Mouse (Mus musculus) cerebellum, postnatal 10 days (tissue): ENCODE measurements around the gene Serpina11.
"Not testable (repeated sequence)": the region's sequence is repeated elsewhere in the genome, so short reads cannot be mapped to it uniquely, and the experiment has no call there.

Experiments used
- DNase-seq, 2 experiments: peaks; one replicate each; pipeline ENCODE4 v3.0.0; 2021; ENCODE audit warnings: mixed read lengths in 2 of 2

Serpina11 gene

DNA sequence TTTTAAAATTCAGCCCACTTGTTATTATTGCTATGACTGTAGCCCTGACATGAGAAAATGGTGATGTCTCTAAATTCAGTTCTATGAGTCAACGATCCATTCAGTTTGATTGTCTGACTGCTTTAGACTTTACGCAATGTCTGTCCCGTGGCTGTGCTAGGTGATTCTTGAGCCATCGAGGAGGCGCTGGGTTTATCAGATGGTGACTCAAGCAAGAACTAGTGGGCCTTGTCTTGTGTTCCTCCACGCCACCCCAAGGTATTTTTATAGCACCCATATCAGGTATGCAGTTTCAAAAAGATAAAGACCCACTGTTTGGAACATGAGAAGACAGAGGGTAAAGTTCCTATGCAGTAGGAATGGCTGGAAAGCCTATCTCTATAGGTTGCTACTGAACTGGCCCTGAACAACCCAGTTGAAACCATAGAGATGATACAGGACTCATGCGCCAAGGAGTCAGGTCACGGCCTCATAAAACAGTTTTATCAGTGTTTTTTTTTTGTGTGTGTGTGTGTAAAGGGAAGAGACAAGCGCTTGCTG, 20.1 kb downstream of the Serpina11 start:
- DNase-seq = no peak

DNA sequence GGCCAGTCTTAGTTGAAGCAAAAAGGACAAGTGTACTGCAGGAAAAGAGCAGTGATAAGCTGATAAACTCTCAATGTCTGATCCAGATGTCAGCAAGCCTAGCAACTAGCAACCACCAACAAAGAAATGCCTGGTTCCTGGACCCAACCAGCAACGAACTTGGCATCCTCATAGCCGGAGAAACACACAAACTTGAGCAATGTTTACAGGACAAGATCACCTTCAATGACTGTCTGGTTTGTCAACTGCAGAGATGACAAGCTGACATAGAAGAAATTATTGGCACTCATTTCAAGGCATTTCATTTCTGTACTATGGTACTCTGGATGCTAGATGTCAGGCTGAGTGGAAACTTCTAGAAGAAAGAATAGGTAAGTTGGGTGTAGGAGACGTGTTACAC, 23.0 kb downstream of the Serpina11 start:
- DNase-seq = no peak

DNA sequence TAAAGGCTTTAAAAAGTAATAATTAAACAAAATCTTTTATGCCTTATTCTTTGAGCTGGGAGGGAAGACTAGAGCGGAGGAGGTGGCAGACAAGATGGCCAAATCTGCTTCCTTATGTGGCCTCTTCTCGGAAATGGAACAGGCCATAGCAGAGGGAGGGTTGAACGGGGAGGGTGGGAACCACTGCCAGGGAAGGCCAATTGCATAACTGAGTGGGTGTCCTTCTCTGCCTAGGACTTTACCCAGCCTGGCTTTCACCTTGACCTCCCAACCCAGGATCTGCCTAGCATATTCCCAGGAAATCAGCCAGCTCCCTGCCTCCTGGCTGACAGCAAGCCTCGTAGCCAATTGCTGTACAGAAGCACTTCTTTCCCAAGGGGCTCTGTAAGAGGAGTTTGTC, 26.5 kb downstream of the Serpina11 start:
- DNase-seq = no peak

DNA sequence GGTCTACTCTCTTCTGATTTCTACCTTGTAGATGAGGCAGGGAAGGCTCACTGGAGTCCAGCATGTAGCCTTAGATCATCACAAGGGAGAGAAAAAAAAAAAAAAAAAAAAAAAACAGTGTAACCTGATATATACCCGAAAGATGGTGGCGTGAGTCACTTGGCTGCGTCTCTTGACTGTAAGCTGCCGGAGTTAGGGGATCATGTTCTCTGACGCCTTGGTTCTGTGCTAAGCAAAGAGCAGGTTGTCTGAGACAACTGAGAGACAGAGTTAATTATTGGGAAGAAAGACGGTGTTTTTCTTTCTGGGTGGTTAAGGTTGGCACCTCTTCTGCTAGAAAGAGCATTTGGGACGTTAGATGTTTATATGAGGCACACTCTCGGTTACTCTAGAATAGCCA, 26.9 kb downstream of the Serpina11 start:
- DNase-seq = no peak

DNA sequence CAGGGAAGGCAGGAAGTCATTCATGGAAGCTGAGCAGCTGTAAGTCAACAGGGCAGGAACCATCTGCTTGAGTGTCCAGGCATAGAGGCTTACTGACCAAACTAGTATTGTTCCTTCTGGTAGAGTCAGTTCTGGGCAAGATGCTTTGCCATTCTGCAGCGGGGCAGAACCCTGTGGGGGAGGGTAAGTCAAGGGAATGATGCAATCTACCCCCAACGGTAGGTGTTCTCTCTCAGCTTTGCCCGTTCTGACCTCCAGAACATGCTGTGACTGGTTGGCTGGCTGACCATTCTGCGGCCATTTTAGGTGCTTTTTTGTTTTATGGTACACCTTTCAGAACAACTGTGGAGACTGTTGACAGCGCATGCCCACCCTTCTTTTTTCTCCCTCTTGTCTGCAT, 27.4 kb downstream of the Serpina11 start:
- no peak for DNase-seq

DNA sequence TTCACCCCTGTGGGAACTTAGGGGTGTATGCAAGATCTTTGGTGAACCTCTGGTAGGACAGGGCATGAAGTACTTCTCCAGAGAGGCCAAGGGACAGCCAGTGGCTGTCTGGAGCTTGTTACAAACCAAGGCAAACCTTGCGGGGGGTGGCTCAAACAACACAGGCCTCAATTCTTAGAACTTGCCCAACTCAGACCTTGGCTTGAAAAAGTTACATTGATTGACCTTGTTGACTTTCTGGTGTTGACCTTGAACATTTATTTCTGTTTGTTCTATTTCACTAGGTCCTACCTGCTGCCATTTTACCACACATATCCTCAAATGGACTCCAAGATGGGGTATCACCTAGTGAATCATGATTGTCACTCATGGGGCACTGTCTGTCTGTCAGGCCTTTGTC, 28.0 kb downstream of the Serpina11 start:
- DNase-seq = no peak

DNA sequence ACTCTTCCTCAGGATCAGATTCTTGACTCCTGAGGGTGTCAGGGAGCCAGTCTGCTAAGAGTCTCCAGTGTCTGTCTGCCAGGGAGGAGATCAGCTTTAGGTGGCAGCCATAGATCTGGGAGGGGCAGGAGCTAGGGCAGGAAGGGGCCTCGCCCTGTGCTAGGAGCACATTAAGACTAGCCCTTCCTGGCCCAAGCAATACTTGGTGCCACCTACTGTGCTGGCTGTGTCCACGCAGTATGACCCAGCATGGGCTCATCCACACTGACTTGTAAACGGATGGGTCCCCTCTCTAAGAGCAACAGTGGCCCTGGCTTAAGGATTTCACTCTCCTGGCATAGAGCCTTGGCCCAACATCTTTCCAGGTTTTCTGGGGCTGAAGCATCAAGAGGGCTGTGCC, 31.0 kb downstream of the Serpina11 start, which contains the start of gene Serpina1e:
Serpina1e (minus strand) TSS at position 178 of the 400 bp plus-strand sequence.
- DNase-seq = no peak

DNA sequence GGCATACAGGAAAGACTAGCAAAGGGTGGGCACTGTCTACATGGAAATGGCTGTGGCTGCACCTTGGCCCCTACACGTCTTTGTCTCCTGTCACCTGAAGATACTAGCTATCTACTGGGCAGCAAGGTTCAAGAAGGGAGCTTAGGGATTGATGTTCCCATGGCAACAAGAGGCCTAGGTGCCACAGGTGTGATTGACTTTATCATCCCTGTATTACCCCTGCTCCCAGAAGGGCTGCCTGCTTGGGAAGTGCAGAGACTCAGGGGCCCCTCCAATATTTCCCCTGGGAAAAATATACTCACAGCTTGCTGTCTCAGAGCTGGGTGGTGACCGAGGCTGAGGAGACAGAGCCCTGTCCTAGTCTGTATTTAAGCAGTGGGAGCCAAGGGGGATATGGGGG, 33.2 kb downstream of the Serpina11 start:
- not testable (repeated sequence) for DNase-seq

DNA sequence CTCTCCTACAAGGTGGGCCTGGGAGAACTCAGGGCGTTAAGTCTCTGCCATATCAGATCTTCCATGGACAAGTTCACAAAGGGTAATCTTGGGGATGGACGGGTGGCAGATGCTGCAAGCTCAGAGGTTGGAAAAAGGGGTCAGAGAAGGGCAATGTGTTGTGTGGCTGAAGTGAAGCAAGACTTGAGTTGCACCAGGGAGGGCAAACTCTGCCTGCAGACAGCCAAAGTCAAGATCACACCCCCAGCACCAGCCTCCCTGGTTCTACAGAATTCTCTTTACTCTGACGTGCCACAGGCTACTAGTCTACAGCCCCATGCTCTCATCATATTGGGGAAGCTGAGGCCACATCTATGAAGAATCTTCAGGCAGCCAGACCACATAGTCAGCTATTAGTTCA, 36.8 kb downstream of the Serpina11 start:
- DNase-seq = not testable (repeated sequence)

DNA sequence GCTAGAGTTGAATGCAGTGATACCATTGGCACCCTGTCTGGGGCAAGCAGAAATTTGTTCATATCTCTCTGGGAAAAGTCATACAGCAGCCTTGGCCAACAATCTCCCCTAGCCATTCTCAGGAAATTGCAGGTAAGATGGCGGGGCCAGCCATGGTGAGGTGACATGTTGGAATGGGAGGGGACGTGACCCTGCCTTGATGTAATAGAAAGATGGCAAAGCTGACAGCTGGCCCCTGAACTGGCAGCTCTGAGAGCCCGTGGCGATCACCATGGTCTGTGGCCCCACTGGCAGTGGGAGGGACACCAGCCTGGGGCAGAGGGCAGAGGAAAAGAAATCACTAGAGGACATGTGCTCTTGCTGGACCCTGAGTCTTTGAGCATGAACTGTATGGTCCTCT, 43.5 kb downstream of the Serpina11 start:
- DNase-seq = no peak
